Mouse (Mus musculus) hindbrain, embryonic 10.5 days (tissue): ENCODE measurements around the gene Olfr194. TPM values are rescaled to one million over a fixed set of nuclear protein-coding genes. Genes with fewer than 3 reads are reported as not detected.
"Not testable (repeated sequence)": the region's sequence is repeated elsewhere in the genome, so short reads cannot be mapped to it uniquely, and the experiment has no call there.

Experiments
- DNase-seq: peaks from one replicate; pipeline ENCODE4 v3.0.0-alpha.2; 2017; ENCODE audit warnings: low spot score
- H3K27ac ChIP-seq: fragments of 300-500 bp; sonication (generic); 2 replicates; pipeline ENCODE4 v1.5.1; 2016; ENCODE audit warnings: mild to moderate bottlenecking, moderate library complexity
- H3K27me3 ChIP-seq: fragments of 300-500 bp; sonication (generic); 2 replicates; pipeline ENCODE4 v1.6.1; 2016; ENCODE audit warnings: mild to moderate bottlenecking; ENCODE audit not compliant: poor library complexity, insufficient read depth, severe bottlenecking
- H3K36me3 ChIP-seq: fragments of 300-500 bp; sonication (generic); 2 replicates; pipeline ENCODE4 v1.6.1; 2016; ENCODE audit warnings: mild to moderate bottlenecking, moderate library complexity
- H3K4me1 ChIP-seq: fragments of 300-500 bp; sonication (generic); replicated peaks from 2 replicates; pipeline ENCODE4 v1.6.1; 2016; ENCODE audit warnings: mild to moderate bottlenecking
- H3K4me3 ChIP-seq: fragments of 300-500 bp; sonication (generic); 2 replicates; pipeline ENCODE4 v1.5.1; 2016; ENCODE audit warnings: mild to moderate bottlenecking, moderate library complexity
- H3K9me3 ChIP-seq: fragments of 300-500 bp; sonication (generic); 2 replicates; pipeline ENCODE4 v1.6.1; 2016; ENCODE audit warnings: mild to moderate bottlenecking, moderate library complexity
- WGBS: fragments of 180-500 bp; shearing (Covaris S2); methylation state at CpG from one replicate; pipeline ENCODE4 v1.1.7; 2016; 5-methylcytosine and 5-hydroxymethylcytosine counted together
- polyA plus RNA-seq: library from polyadenylated mRNA; unstranded; fragments of >200 nt; fragmentation: Nextera tagmentation; extraction: Ambion mirVana; gene quantifications from 2 replicates; pipeline ENCODE4 v1.2.1, GENCODE M21; 2016

The Olfr194 gene
- not detected in 2 replicates for polyA plus RNA-seq

DNA sequence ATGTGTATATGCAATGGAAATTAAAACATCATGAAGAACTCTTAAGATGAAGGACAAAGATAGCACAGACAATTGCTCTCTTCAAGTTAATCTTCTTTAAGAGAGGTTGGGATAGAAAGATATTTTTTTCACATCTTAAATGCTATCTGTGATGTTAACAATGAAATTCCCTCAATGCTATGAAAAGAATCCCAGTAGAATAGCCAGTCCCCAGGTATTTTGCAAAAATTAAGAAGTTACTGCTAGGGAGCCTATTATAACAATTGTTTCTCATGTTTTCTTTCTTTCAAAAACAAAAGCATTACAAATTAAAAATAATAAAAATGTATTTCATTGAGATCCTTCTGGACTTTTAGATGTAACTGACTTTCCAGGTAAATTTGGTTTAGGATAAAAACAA, at the start of gene Olfr194:
Olfr194 (minus strand) TSS at position 101 of the 400 bp plus-strand sequence.
- DNase-seq = no peak
- no peaks in the 10 kb centered on the region for H3K9me3 ChIP-seq
- H3K27ac ChIP-seq = no peak within 1 kb of the TSS
- no peak within 1 kb of the TSS for H3K4me3 ChIP-seq
- no peaks in the 10 kb centered on the region for H3K36me3 ChIP-seq
- no peaks in the 10 kb centered on the region for H3K4me1 ChIP-seq
- H3K27me3 ChIP-seq = no peaks in the 10 kb centered on the region

DNA sequence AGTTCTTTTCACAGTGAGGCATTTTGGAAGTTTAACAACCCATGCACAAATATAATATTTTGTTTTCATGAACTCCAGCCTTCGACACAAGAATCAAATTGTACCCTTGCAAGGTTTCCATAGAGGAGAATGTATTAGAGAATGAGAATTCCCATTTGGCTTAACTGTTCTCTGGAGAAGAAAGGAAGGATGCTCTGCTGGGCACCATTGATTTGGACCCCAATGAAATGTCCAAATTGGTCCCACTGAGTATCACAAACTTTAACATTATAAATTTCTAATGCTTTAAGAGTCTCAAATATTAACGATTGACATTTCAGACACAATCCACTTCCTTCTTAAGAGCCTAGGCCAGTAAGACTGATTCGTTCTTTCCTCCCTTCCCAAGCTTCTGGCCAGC, 49.5 kb upstream of the Olfr194 start, which contains the start of gene Olfr196:
Olfr196 (minus strand) TSS at position 101 of the 400 bp plus-strand sequence.
- Histone ChIP-seq H3K4me3 (no peak within 1 kb of the TSS), H3K27me3 (no peaks in the 10 kb centered on the region), H3K27ac (no peak within 1 kb of the TSS), H3K9me3 (no peaks in the 10 kb centered on the region), H3K4me1 (no peaks in the 10 kb centered on the region), H3K36me3 (no peaks in the 10 kb centered on the region)
- no peak for DNase-seq
- WGBS = 79% methylated on average over 3 of the region's 3 CpGs

DNA sequence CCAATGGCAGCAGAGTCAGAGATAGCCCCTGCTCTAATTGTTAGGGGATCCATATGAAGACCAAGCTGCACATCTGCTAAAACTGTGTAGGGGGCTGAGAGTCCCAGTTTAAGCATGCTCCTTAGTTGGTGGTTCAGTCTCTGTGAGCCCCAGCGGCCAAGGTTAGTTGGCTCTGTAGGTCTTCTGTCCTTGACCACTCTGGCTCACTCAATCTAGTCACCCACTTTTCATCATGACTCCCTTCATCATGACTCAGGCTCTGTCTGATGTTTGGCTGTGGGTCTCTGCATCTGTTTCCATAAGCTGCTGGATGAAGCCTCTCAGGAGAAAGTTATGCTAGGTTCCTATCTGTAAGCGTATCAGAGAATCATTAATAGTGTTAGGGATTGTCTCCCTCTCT, 31.1 kb upstream of the Olfr194 start:
- WGBS = 83% methylated on average over 2 of the region's 2 CpGs
- Histone ChIP-seq H3K4me1 (no peaks in the 10 kb centered on the region), H3K4me3 (no peak overlapping the region)

DNA sequence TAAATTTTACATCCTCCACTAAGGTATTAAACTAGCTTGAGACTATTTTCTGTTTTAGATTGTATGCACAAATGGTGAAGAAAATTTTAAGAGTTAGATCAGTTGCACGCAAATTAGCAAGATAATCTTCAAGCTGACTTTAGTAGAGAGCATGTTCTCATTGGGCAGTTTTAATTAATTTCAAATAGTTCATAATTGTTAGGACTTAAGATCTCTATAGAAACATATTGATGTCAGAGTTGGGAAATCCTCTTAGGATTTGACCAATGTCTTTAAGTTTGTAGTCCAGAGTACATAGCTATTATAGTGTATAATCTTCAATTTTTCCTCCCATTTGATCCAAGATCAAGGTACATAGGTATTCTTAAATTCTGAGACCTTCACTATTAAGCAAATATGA, 25.9 kb upstream of the Olfr194 start, which contains the start of gene Olfr195:
Olfr195 (plus strand) TSS at position 301 of the 400 bp plus-strand sequence.
- Histone ChIP-seq H3K27me3 (no peaks in the 10 kb centered on the region), H3K9me3 (no peaks in the 10 kb centered on the region), H3K4me1 (no peaks in the 10 kb centered on the region), H3K27ac (no peak within 1 kb of the TSS), H3K4me3 (no peak within 1 kb of the TSS), H3K36me3 (no peaks in the 10 kb centered on the region)
- DNase-seq = no peak
- 87% methylated on average over 1 of the region's 1 CpGs for WGBS

More for the DNA sequence above, 31.1 kb upstream of the Olfr194 start:
- Histone ChIP-seq H3K27ac (no peak overlapping the region), H3K27me3 (no peaks in the 10 kb centered on the region), H3K9me3 (no peaks in the 10 kb centered on the region), H3K36me3 (no peaks in the 10 kb centered on the region)
- no peak for DNase-seq

DNA sequence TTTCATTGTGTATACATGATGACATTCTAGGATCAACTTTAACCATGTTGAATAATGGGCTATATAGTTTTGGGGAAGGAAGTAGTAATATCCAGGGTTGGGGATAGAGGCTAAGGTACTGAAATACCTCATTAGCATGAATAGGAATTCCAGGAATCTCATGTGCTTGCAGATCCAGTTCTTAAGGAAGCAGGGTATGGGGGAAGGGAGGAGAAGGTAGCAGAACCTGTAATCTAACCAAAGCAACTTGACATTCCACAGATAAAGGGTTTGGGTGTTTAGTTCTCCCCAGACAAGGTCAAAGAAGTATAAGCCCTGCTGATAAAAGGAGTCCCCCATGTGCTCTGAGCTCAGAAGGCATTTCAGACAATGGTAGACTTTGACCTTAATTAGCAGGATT, 20.2 kb upstream of the Olfr194 start:
- no peak for DNase-seq
- no peaks in the 10 kb centered on the region for H3K36me3 ChIP-seq
- no peak overlapping the region for H3K27ac ChIP-seq
- no peaks in the 10 kb centered on the region for H3K27me3 ChIP-seq
- H3K4me1 ChIP-seq = no peaks in the 10 kb centered on the region
- H3K9me3 ChIP-seq = no peaks in the 10 kb centered on the region
- H3K4me3 ChIP-seq = no peak overlapping the region

DNA sequence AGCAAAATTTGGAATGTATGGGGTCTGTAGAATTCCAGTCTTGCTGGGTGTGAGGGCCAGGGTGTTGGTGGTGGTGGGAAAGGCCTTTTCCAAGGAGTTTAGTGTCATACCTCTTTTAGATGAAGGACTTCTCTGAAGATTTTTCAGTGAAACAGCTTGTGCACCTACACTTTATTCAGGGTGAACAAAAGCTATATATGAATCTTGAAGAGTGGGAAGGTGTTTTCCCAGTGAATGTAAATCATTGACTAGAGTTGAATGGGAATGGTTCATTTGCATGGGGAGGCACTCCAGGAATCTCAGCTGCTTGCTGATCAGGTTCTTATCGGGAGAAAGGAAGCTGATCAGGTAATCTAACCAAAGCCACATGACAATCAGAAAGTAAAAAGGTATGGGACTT, 9.9 kb upstream of the Olfr194 start:
- Histone ChIP-seq H3K27me3 (no peaks in the 10 kb centered on the region), H3K9me3 (0 out of 2 replicates have a peak, but pooled peaks cover 4% of the 10 kb centered on the region), H3K4me3 (no peak overlapping the region), H3K27ac (no peak overlapping the region), H3K4me1 (no peaks in the 10 kb centered on the region), H3K36me3 (no peaks in the 10 kb centered on the region)
- DNase-seq = no peak
- WGBS = 84% methylated on average over 1 of the region's 1 CpGs

DNA sequence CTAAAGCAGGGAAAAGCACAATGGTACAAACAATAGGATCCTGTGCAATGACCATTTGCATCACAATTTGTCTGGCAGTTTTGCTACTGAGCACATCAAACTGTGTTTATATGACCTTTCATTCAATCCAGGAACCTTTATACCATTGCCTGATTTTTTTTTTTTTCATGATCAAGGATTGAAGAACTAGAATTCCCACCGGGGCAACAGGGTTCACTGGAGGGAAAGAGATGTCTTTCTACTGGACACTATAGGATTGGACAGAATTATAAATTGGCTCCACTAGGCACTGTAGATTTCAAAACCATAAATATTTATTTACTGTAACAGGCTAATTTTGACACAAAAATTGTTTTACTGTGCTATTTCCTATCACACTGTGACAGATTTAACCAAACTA, 9.1 kb downstream of the Olfr194 start, which contains the start of gene Olfr193:
Olfr193 (minus strand) TSS at position 101 of the 400 bp plus-strand sequence.
- Histone ChIP-seq H3K4me1 (no peaks in the 10 kb centered on the region), H3K27me3 (no peaks in the 10 kb centered on the region), H3K27ac (no peak within 1 kb of the TSS), H3K36me3 (no peaks in the 10 kb centered on the region), H3K4me3 (no peak within 1 kb of the TSS), H3K9me3 (no peaks in the 10 kb centered on the region)
- WGBS = 78% methylated on average over 1 of the region's 1 CpGs
- DNase-seq = no peak

DNA sequence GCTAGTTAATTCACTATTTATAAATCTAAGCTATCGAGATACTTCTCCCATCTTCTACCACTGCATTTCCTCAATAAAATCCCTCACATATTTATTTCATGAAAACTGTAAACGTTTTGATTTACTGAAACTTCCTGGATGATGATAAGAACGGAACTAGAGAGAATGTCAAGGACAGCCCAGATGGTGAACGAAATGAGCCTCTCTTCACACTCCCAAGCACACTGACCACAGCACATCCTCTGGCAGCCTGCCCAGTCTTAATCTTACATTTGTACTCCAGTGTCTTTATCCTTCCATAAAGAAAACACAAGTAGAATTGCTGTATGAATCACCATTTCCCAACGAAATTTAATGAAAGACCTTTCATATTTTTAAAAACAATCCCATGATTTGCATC, 12.3 kb downstream of the Olfr194 start:
- not testable (repeated sequence) for H3K9me3 ChIP-seq, DNase-seq, H3K27ac ChIP-seq, H3K4me1 ChIP-seq, H3K36me3 ChIP-seq, H3K27me3 ChIP-seq, H3K4me3 ChIP-seq
- WGBS = 75% methylated on average over 5 of the region's 5 CpGs

DNA sequence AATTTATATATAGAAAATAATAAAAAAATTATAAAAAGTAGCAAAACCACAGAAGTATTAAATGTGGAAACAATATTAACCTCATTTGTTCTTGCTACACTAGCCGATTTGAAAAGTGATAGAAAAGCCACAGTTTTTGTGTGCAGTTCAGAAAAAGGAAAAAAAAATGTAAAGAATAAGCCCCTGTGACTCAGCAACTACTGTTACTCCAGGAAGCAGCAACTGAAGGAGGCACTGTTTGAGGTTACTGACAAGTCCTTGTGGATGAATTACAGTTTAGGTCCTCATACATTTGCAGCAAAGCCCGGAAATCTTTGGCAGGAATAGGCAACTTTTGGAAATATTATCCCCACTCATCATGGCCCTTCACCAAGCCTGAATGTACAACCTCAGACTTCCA, 15.6 kb downstream of the Olfr194 start:
- Histone ChIP-seq H3K9me3 (no peaks in the 10 kb centered on the region), H3K27ac (no peak overlapping the region), H3K27me3 (no peaks in the 10 kb centered on the region), H3K4me3 (no peak overlapping the region), H3K36me3 (no peaks in the 10 kb centered on the region), H3K4me1 (no peaks in the 10 kb centered on the region)
- no peak for DNase-seq
- 92% methylated on average over 2 of the region's 2 CpGs for WGBS

DNA sequence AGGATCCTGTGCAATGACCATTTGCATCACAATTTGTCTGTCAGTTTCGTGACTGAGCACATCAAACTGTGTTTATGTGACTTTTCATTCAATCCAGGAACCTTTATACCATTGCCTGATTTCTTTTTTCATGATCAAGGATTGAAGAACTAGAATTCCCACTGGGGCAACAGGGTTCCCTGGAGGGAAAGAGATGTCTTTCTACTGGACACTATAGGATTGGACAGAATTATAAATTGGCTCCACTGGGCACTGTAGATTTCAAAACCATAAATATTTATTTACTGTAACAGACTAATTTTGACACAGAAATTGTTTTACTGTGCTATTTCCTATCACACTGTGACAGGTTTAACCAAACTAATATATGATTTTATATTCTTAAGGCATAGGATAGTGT, 31.1 kb downstream of the Olfr194 start, which contains the start of gene Olfr191:
Olfr191 (minus strand) TSS at position 101 of the 400 bp plus-strand sequence.
- not testable (repeated sequence) for H3K27ac ChIP-seq, H3K9me3 ChIP-seq, DNase-seq, H3K4me1 ChIP-seq, H3K36me3 ChIP-seq, H3K27me3 ChIP-seq, H3K4me3 ChIP-seq
- WGBS = 42% methylated on average over 1 of the region's 1 CpGs

DNA sequence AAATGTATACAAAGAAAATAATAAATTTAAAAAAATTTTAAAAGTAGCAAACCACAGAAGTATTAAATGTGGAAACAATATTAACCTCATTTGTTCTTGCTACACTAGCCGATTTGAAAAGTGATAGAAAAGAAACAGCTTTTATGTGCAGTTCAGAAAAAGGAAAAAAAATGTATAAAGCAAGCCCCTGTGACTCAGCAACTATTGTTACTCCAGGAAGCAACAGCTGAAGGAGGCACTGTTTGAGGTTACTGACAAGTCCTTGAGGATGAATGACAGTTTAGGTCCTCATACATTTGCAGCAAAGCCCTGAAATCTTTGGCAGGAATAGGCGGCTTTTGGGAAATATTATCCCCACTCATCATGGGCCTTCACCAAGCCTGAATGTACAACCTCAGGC, 39.8 kb downstream of the Olfr194 start:
- DNase-seq, H3K4me1 ChIP-seq, H3K4me3 ChIP-seq, H3K27ac ChIP-seq, H3K36me3 ChIP-seq, H3K27me3 ChIP-seq, H3K9me3 ChIP-seq: not testable (repeated sequence)
- WGBS = 88% methylated on average over 2 of the region's 2 CpGs

DNA sequence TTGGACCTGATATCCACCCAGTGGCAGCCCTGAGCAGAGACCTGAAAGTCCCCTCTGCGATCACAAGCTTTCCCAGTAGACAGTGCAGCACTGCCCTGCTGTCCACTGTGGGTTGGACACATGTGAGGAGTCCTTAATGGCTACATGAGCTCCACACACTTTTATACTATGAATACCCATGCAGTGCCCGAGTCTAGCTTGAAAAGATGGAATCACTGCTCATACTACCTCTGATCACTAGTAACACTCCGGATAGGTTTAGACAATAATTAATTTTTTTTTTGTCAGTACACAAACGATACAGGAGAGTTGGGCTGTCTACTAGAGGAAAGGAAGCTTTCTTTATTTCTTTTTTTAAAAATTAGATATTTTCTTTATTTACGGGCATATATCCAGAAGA, 43.0 kb downstream of the Olfr194 start, which contains the start of gene Olfr190:
Olfr190 (minus strand) TSS at position 101 of the 400 bp plus-strand sequence.
- no peaks in the 10 kb centered on the region for H3K27me3 ChIP-seq
- no peak for DNase-seq
- WGBS = 92% methylated on average over 5 of the region's 5 CpGs
- H3K27ac ChIP-seq = no peak within 1 kb of the TSS
- H3K9me3 ChIP-seq = no peaks in the 10 kb centered on the region
- no peaks in the 10 kb centered on the region for H3K36me3 ChIP-seq
- no peak within 1 kb of the TSS for H3K4me3 ChIP-seq
- no peaks in the 10 kb centered on the region for H3K4me1 ChIP-seq

DNA sequence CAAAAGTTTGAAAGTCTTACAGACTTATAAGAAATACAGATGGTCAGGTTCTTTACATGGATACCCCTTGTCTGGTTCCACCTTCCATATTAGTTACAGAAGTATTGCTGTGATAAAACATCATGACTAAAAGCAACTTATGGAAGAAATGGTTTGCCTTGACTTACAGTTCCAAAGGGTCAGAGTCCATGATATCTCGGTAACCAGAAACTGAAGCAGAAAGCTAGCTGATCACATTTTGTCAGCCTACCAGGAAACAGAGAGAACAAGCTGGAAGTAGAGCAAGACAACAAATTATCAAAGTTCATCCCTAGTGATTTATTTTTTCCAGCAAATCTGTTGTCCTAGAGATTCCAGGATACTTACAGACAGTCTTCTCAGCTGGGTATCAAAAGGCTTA, 47.3 kb downstream of the Olfr194 start:
- Histone ChIP-seq H3K4me3 (no peak overlapping the region), H3K9me3 (no peaks in the 10 kb centered on the region), H3K36me3 (no peaks in the 10 kb centered on the region), H3K4me1 (no peaks in the 10 kb centered on the region), H3K27ac (no peak overlapping the region), H3K27me3 (no peaks in the 10 kb centered on the region)
- 91% methylated on average over 1 of the region's 1 CpGs for WGBS
- no peak for DNase-seq

DNA sequence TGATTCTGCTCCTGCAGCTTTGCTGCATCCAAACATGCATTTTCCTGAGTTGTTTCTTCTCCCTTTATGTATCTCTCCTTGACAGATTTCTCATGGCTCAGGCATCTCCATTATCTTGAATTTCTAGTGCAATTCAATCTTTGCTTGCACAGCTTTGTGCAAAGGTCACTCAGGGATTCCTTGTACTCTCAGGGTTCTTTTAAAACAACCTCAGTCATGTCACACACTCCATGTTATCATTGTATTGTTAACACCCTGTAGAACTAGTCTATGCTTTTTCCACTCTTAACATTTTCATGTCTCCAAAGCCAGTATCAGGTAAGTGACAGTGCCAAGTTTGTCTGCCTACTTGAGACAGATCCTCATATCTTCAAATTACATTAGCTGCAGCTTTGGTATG, 49.1 kb downstream of the Olfr194 start:
- no peak overlapping the region for H3K4me3 ChIP-seq
- H3K27ac ChIP-seq = no peak overlapping the region
- H3K36me3 ChIP-seq = no peaks in the 10 kb centered on the region
- no peaks in the 10 kb centered on the region for H3K4me1 ChIP-seq
- no peaks in the 10 kb centered on the region for H3K9me3 ChIP-seq
- DNase-seq = no peak
- no peaks in the 10 kb centered on the region for H3K27me3 ChIP-seq
